In genomic region chr17:79303744-79304497, GRCm38 (mm10) we compare ENCODE assay signal across 12 mouse cellular contexts.
"Had no signal": no experiment of that assay in that cellular context is flagged by ENCODE, and none has a peak within 500 bp of the region (broad histone marks: within the 10 kb centered on the region; RNA-seq: fewer than 3 reads in every experiment).

No protein-coding gene starts in this region.

- H3K4me1 ChIP-seq: midbrain, embryonic 13.5 days; neural tube, embryonic 15.5 days had no signal

- H3K9ac ChIP-seq: limb, embryonic 15.5 days; midbrain, embryonic 13.5 days; neural tube, embryonic 15.5 days had no signal

- H3K4me2 ChIP-seq: limb, embryonic 15.5 days; midbrain, embryonic 13.5 days; neural tube, embryonic 15.5 days had no signal

- H3K4me3 ChIP-seq: left cerebral cortex, adult 2 months; limb, embryonic 15.5 days; midbrain, embryonic 13.5 days; myocyte; neural tube, embryonic 15.5 days had no signal

- H3K27ac ChIP-seq: left cerebral cortex, adult 2 months; midbrain, embryonic 13.5 days; neural tube, embryonic 15.5 days had no signal

- H3K27me3 ChIP-seq: limb, embryonic 15.5 days; midbrain, embryonic 13.5 days; neural tube, embryonic 15.5 days had no signal

- H3K9me3 ChIP-seq: limb, embryonic 15.5 days; midbrain, embryonic 13.5 days; neural tube, embryonic 15.5 days had no signal

- ATAC-seq: inflammation-experienced regulatory T-cells, adult 6 months; intestine, postnatal 0 days; midbrain, embryonic 13.5 days had no signal

- DNase-seq: kidney, adult 8-10 months; kidney, postnatal 25 days; lung, adult 18-20 months; lung, postnatal 4 days; thymus, postnatal 36 days had no signal

- H3K36me3 ChIP-seq: limb, embryonic 15.5 days; midbrain, embryonic 13.5 days; neural tube, embryonic 15.5 days had no signal
